Mouse (Mus musculus): ENCODE measurements at regions not wholly inside any gene's neighbourhood (a gene's known extent, or its start where the extent isn't known, plus 50 kb on each side); places are given as distances from the start of the nearest gene placed in this dataset.

DNA sequence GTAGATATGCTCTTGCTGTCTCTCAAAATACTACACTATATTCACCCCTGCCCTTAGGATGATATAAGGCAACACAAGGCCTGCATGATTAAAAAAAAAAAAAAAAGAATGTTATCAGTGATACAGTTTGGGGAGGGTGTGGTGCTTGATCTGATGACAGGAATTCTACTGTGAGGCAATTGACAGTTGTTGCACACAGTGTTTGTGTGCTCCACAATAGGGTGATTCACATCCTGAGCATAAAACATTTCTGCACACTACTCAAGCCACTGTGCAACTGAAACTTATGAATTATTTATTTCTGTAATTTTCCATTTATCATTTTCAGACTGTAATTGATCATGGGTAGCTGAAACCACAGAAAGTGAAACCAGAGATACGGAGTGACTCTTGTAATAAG lies 277.2 kb upstream of the Adgrl4 start:
- intact Hi-C loops (cut with DNase I) = no loop called here

DNA sequence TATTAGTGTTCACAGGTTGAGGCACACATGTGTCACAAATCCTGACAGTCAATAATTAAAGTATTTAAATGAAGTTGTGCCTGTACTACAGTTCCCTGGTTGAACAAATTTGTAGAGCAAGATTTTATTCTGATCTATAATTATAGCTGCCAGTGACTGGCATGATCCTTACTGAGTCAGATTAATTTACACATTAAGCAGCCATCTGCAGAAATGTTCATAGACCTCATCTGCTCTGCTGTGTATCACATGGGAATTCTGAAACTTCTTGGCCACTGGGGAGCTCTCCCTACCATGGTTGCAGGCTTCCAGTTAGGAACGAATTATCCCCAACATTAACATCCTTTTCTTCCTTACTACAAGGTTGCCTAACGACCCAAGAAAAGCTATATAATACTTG lies 255.6 kb upstream of the Adgrl4 start:
- intact Hi-C loops (cut with DNase I) = no loop called here

DNA sequence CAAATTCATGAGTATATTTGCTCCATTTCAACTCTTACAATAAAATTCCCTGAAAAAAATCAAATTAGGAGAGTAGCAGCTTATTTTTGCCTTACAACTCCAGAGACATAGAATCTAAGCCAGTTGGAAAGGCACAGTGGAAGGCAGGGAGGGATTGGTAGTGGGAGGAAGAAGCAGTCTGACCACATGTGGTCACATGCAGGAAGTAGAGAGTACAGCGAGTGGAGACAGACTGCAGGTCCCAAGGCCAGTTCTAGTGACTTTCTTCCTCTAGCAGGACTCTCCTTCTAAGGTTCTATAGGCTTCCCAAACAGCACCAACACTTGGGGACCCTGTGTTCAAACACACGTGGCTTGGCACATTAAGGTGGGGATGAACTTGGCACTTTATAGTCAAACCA lies 245.6 kb upstream of the Adgrl4 start:
- intact Hi-C loops (cut with DNase I) = no loop called here

DNA sequence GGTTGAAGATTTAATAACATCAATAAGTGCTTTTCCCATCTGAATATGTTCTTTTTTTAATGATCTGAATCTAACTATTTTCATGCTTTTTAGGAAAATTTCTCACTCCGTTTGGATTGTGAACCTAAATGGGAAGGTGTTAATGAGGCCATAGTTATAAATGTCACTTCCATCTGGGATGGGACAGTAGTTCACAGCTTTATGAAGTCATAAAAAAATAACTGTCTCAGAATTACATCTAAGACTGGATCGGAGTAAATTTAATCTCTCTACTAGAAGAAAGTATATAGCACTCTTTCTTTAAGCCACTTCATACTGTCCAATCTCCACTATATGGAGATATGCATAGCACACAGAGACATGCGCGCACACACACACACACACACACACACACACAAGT lies 226.7 kb upstream of the Adgrl4 start:
- intact Hi-C loops (cut with DNase I) = no loop called here

DNA sequence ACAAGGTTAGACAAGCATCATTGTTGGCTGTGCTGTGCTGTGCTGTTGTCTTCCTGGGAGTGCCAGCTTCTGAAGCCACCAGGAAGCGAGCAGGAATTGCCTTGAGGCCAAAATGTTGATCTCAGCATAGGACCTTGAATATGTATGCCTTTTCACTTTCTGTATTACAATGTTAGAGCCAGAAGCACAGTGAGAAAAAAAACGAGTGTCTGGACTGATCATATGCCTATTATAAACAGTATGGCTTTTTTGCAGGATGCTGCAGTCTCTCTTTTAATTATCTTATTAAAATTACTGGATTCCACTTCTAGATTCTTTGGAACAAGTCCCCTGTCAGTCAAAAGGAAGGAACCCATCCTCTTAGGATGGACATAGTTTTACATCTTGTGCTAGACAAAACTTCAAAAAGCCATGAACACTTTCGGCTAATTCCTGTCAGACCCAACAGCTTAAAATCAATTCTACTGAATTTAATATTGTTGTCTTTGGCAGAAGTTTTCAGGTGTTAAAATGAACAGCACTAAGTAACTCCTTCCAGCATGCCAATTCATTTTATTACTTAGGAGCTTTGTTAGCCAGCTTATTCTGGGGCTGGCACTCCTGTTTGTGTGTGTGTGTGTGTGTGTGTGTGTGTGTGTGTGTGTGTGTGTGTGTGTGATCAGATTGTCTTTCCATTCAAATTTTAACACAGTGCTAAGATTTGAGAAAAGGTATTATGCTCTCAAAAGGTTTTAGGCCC lies 220.8 kb upstream of the Adgrl4 start:
- intact Hi-C loops (cut with DNase I) = no loop called here

DNA sequence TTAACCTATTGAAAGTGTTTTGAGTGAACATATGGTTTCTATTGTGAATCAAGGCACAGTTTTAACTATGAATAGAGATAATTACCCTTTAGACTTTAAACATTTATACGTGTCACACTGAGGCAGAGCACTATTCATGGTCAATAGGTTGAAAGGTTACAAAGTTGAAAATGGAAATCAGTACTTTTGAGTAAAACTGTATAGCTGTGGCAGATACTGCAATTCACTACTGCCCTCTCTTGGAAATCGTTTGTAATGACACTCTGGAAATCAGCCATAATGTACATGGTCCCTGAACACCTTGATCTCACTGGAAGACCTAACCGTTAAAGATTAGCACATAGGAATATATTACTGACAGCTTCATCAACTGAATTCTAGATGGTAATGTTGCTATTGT lies 215.3 kb upstream of the Adgrl4 start:
- intact Hi-C loops (cut with DNase I) = no loop called here

DNA sequence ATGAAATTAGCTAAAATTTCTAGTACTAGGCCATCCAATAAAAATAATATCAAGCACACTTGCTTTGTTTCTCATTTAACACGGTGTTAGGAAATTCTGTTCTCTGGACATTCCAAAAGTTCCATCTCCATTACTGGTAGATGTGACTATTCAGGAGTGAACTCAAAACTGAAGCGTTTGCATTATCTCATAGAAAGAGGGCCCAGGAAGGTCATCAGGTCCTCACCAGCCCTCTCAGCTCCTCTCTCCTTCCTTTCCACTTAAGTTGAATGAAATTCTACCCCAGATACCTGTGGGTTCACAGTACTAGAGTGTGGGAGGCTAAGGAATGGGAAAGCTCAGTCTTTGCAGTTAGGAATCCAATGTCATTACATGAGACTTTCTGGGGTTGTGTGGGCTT lies 185.2 kb upstream of the Adgrl4 start:
- intact Hi-C loops (cut with DNase I) = no loop called here

DNA sequence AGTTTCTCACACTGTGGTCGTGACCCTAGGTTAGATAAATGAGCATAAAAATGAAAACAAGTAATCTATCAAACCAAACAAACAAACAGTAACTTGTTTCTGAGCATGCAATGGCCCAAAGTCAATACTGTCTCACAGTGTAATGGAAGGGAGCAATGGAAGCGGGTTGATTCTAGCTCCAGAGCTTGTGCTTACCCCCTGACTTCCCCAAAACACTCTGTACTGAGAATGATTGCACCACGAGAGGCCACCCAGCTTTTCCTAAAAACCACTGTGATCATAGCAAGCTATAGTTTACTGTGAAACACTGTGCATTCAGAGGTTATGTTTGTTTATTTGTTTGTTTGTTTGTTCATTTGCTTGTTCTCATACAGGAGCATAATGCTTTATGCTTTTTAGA lies 174.9 kb upstream of the Adgrl4 start:
- intact Hi-C loops (cut with DNase I) = no loop called here

DNA sequence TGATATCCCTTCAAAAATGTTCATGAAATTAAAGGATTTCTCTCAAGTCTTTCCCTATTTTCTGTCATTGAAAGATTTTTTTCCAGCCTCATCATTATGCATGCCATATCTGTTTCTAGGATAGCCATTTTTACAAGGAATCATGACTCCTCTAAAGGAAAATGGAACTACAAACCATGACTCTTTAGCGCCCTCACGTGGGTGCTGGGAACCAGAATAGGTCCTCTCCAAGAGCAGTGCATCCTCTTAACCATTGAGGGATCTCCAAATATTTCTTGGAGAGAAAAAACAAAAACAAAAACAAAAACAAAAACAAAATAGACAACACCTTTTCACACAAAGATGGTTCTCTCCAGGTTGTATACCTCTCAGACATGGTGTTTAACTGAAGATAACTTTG lies 172.0 kb upstream of the Adgrl4 start:
- intact Hi-C loops (cut with DNase I) = no loop called here

DNA sequence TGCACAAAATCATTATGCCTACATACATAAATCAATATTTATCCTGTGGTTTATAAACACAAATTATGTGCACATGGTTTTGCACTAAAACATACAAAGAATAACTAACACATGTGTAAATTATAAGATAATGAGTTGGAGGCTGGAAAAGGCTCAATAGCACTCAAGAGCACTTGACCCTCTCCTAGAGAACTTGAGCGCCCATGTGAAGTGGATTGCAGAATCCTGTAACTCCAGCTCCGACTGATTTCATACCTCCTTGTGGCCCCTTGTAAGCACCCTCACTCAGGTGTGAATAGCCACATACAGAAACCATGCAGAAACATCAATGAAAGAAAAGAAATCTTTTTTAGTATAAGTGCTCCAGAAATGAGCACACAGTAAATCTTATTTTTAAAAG lies 168.2 kb upstream of the Adgrl4 start:
- intact Hi-C loops (cut with DNase I) = no loop called here

DNA sequence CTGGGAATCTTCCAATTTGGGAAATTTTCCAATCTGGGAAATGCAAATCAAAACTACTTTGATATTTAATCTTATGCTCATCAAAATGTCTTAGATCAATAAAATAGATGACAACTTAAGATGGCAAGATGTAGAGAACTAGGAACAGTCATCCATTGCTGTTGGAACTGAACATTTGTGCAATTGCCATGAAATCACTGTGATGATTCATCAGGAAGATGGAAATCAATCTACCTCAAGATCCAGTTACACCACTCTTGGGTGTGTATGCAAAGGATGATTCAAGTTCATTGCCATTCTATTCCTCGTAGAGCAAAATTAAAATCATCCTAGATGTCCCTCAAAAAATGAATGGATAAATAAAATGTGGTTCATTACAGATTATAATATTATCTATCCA lies 153.9 kb upstream of the Adgrl4 start:
- intact Hi-C loops (cut with DNase I) = no loop called here

DNA sequence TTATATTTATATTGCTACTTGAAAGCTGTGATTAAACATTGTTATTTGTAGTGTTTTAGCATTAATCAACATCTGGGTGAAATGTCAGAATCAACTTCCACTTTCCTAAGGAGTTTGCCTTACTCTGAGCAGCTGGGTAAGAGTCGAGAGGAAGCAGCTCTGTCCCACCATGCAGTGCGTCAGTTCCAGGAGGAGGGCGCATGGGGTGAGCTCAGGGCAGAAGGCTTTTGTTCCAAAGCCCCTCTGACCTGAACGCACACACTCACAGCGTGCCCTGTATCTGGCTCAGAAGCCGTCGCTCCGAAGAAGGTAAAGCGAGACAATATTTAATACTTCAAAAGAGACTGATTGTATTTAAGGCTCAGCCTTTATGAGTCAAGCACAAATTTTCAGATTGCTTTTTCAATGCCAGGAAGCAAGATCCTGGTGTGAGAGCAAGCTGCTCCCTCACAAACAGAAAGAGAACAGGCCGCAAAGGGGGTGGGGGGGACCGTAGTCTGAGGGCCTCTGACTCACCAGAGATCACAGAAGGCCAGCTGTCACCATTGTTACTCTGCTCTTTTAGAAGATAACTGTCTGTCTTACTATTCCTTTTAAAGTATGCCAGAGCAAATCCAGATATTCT lies 143.6 kb upstream of the Adgrl4 start:
- intact Hi-C loops (cut with DNase I) = no loop called here

DNA sequence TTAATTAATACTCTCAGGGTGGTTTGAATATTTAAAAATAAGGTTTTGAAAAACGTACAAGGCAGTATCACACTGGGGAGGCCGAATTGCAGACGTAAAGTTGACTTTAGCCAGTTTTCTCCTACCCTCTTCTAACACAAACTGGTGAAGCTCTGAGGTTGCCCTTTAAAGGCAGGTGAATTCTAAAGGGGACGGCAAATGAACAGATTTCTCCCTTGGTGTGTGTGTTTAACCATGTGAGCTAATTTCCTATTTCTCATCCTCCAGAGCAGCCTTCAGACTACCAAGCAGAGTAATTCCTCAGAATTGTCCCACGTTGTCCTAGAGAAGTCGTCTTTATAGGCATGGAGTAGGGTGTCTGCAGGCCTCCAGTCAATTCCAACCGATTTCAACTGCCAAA lies 143.1 kb upstream of the Adgrl4 start:
- intact Hi-C loops (cut with DNase I) = no loop called here

DNA sequence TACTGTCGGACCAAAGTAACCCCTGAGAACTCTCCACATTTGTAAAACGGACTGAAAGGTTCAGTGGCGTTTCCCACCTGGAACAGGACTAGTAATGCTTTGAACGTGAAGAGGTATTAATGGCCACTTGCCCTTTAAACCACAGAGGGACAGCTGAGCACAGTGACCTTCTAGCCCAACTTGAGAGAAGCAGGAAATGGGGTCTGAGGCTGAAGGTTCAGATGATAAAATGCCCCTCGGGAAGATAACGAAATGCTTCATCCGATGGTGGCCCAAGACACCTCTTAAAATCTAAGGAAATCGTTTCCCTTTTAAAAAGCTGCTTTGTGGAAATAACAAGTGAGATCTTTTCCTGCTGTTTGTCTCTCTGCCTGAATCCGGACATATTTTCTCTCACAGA lies 142.7 kb upstream of the Adgrl4 start:
- intact Hi-C loops (cut with DNase I) = no loop called here

DNA sequence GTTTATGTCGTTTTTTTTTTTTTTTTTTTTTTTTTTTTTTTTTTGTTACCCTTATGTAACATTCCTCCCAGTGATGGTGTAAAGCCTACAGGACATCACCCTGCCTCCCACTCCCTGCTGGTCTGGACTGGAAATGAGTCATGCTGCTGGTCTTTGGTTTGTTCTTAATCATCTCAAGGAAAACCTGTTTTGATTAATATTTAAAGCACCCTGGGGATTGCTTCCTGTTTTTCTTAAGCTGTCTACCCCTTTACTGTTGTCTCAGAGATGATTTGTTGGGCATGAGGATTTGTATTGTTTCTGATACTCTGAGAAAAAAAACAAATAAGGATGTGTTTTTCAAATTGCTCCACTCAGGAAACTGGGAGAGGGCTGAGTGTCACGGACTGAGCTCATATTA lies 139.4 kb upstream of the Adgrl4 start:
- intact Hi-C loops (cut with DNase I) = no loop called here

DNA sequence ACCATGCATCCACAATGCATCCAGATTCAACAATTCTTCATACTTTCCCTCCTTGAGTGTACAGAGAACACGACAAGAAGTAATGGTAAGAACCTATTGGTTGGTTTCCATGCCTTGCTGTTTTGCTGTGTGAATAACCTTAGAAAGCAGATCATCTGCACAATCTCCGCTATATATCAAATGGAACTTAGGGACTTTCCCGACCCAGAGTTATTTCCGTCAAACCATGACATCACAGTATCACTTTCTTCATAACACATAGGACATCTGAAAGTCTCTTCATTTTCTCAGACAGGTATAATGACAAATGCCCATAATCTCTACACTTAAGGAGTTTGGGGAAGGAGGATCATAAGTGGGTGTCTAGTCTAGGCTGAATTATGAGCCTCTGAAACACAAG lies 132.3 kb upstream of the Adgrl4 start:
- intact Hi-C loops (cut with DNase I) = no loop called here

DNA sequence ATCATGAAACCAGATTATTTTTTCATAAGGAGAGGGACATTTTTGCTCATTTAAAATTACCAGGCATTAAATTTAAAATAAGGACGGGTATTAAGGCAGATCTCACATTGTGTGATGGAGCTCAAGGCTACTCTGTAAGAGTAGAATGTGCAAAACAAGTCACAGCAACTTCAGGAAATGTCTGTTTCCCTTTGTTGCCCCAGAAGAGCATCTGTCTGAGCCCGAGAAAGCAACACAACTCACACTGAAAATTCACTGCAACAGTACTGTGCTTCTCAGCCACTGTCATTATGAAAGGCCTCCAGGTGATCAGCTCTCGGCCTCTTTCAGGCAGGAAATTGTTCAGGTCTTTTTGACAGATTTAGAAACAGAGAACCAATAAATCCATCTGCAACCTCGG lies 129.7 kb upstream of the Adgrl4 start:
- intact Hi-C loops (cut with DNase I) = no loop called here

DNA sequence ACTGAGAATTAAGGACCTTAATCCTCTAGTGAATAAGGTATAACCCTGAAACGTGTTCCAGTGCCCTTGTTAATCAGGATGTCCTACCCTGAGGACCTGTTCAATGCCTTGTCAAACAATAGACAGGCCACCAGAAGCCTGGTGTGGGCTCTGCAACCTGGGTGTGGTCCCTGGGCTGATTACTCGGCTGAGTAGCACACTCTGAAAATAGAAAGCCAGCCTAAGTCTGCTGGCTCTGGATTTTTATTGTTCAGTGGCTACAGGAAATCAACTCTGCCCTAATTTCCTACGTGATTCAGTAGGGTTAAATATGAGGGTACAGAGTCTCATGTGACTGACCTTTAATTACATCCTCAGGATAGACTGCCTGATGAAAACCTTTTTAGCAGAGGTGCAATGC lies 113.9 kb upstream of the Adgrl4 start:
- intact Hi-C loops (cut with DNase I) = no loop called here

DNA sequence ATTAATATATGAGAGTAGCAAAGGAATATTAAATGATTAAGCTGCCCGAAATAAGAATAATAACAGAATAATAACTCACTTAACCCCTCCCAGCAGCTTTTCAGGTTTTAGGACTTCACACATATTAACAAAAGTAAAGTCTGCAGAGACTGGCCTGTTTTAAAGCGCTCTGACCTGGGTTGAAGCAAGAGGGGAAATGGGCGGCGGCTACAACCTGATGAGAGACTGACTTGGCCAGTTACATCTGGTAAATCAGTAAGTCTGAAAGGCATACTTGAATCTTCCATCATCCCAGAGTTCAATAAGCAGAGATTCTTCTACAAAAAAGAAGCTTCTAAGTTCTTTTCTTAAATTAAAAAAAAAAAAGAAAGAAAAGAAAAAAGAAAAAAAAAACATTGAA lies 107.9 kb upstream of the Adgrl4 start:
- intact Hi-C loops (cut with DNase I) = no loop called here

DNA sequence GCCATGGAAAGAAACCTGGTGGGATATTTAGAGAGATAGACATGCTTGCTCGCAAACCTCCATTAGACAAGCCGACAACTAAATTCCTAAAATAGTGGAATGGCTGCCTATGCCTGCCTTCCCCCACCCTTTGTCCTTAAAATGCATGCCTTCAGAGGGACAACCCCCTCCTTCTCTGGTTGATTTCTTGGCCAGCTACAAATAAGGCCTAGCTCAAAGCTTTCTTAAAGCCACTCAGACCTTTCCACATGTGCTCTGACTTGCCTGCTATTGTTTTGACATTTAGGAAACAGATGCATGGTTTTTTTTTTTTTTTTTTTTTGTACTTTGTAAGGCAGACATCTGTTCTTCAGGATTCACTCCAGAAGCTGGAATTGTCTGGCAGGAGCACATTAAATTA lies 105.8 kb upstream of the Adgrl4 start:
- intact Hi-C loops (cut with DNase I) = no loop called here

DNA sequence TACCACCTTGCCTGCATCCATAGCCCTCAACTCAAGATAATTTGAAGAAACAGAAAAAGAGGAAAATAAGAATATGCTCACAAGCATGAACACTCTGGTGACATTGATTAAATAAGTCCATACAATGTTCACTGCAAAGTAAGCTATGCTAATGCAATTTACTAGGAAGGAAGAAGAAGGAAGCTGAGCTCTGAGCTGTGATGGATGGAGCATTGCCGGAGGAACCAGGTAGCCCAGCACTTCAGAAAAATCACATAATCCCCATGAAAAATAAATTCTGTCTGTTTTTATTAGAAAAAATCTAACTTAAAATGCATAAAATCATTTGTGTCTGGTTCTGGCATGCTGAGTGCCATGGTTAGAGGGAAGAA lies 105.4 kb upstream of the Adgrl4 start:
- intact Hi-C loops (cut with DNase I) = no loop called here

DNA sequence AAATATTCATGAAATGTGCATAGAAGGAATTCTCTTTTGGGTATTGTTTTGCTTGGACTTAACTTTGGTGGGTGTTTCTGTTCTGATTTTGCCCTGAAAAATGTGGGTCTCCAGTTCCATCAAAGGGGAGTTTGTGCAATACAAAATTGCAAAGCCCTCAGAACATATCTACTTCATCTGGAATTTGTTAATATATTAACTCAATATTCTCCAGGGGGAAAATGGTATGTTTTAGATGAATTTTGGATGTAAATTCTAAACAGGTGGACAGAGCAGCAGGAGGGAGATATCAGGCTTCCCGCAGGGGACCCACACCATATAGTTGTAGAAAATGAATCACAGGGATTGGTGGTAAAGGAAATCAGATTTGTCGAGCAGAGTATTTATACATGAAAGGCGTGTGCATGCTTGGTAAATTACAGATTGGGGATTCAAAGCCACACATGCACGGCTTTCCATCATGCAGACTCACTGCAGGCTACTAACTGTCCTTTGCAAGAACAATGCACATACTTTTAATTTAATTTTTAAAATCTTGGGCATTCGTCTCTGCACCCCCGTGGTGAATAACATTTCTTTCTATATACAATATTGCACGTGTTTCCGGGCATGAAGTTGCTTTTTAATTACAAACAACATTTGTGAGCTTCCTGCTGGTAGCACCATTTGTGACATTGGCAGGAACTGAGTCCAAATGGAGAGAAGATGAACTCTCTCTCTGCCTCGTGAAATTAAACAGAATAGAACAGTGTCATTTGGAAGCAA lies 104.8 kb upstream of the Adgrl4 start:
- intact Hi-C loops (cut with DNase I) = no loop called here

DNA sequence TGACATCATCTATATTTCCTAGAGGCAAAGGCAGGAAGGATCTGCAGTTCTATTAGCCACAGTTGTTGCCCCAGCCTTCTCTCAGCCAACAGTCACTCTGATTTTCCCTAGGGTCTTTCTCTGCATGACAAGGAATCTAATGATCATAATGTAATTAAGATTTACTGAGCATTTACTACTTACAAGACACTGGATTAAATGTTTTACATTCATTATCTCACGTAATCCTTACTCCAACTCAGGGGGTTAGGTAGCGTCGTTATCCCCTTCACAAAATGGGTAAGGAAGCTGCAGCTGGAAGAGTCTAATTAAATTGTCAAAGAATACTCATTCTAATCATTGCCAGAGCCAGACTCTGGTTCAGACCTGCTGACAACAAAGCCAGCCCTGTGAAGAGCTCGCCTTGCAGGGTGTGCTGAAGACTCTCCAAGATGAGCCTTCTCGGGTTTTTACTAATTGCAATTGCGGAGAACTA lies 103.8 kb upstream of the Adgrl4 start:
- intact Hi-C loops (cut with DNase I) = no loop called here

Measured in adrenal gland (tissue).